Mouse (Mus musculus): ENCODE results near the gene Suclg1.

GRCm38 (mm10) chr6:73314923-73315603, 66.9 kb downstream of the Suclg1 start:
- no peak for TF ChIP-seq CTCF (IDR thresholded peaks at IDR 0.05)
- TF ChIP-seq EP300 (IDR thresholded peaks at IDR 0.05): no peak
